Mouse (Mus musculus): ENCODE results near the gene Tmem63a. TPM values are rescaled to one million over a fixed set of nuclear protein-coding genes. Genes with fewer than 3 reads are reported as not detected.
A peak's percentile ranks its signal among the peaks of the same experiment; 100 is the strongest.
"Not testable (repeated sequence)": the region's sequence is repeated elsewhere in the genome, so short reads cannot be mapped to it uniquely, and the experiment has no call there.

Tmem63a gene
- polyA plus RNA-seq, 1 experiment from 2014 or later = 6.1 TPM

DNA sequence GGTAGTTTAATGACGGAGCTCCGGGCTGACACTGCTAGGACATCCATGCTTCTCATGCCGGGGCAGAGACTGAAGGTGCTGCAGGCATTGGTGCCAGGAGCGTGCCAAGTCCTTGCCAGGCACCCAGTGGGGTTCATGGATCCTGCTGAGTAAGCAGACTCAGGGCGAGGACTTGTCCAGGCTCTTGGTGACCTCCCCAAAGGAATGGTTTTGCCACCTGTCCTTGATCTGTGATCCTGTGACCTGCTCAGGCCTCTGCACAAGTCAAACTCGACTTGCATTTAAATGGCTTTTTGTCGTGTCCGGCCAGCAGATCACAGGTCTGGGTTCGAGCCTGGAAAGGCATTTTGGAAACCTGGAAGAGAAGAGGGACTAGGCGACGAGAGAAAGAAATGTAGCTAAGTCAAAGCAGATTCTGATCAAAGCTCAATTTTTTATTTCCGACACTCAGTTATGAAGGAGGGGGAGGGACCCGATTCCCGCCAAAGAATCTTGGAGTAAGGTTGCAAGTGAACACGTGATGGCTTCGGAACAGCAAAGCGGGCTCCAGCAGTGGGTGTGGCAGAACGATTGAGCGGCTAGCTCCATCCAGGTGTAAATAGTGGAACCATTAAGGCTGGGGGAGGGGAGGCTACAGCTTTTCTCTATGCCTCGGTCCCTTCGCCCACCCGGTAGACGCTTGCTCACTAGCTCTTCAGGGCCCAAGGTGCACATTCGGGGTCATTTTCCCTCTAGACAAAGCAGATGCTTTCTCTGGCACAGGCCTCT lies 37.5 kb downstream of the Tmem63a start:
- no peaks in the 10 kb centered on the region for H3K27me3 ChIP-seq (ENCODE audit: control insufficient read depth, insufficient read depth, low read length)
- no peak overlapping the region for H3K4me3 ChIP-seq (ENCODE audit: low read depth, low read length)
- 85% methylated on average over 24 of the region's 24 CpGs for WGBS
- no peak overlapping the region for H3K9ac ChIP-seq (ENCODE audit: low read length)
- ATAC-seq (ENCODE audit: insufficient number of reproducible peaks, low FRiP score, low TSS enrichment, low read depth) = no peak
- H3K4me2 ChIP-seq (ENCODE audit: low read depth, severe bottlenecking) = no peak overlapping the region
- no peaks in the 10 kb centered on the region for H3K4me1 ChIP-seq (ENCODE audit: control insufficient read depth, insufficient read depth, low read length)
- no peak overlapping the region for H3K27ac ChIP-seq (replicated peaks; ENCODE audit: low read depth, low read length)
- no peaks in the 10 kb centered on the region for H3K36me3 ChIP-seq (ENCODE audit: control insufficient read depth, insufficient read depth, low read length)
- H3K9me3 ChIP-seq (ENCODE audit: control insufficient read depth, low read length) = no peaks in the 10 kb centered on the region
- no peak for DNase-seq (ENCODE audit: low spot score)

DNA sequence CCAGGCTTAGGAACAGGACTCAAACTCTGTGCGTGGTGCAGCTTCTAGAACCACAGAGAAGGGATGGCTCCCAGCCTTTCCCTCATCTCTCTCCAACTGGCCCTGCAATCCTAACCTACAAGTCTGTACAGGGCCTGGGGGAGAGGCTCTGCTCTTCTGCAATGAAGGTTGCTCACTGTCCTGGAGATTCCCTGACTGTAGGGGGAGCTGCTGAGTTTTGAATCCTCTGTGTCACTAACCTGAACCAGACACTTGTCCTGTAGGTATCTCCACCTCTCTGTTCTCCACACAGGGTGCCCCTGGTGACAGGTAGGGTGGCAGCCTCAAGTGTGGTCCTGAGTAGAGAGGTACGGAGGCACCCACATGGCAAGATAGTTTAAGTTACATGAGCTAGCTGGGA lies 38.3 kb downstream of the Tmem63a start:
- DNase-seq (ENCODE audit: low spot score) = peak; percentile 35
- WGBS = 77% methylated on average over 2 of the region's 2 CpGs

DNA sequence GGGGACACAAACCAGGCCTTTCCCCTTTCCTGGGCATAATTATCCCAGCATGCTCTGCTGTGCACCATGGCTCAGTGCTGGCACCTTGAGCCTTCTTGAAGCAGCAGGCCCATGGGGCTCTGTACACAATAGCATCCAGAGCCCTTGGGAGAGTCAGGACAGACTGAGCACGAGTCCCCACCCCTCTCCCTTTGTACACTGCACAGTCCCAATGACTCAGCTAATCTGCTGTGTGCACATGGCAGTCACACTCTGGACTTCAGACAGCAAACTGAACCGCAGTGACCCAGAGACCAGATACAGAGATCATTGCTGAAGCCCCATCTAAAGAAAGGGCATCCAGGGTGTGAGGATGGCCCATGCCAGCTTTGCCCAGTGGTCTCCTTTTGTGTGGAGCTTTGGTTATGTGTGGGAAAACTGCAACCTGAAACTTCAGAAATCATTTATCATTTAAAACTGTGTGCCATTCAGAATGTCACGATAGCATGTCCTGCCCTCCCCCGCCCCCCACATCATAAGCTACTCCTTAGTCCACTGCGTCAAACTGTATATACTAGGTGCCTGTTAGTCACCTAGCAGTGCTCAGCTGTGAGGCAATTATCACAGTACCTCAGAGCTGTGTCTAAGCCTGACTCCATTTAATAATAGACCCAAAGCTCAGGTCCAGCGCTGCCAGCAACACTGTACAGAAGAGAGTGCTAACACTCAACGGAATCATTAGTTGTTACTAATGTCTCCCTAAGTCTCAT lies 39.3 kb downstream of the Tmem63a start:
- H3K9ac ChIP-seq (ENCODE audit: low read length); H3K4me3 ChIP-seq (ENCODE audit: low read depth, low read length); H3K27me3 ChIP-seq (ENCODE audit: control insufficient read depth, insufficient read depth, low read length); H3K27ac ChIP-seq (replicated peaks; ENCODE audit: low read depth, low read length); ATAC-seq (ENCODE audit: insufficient number of reproducible peaks, low FRiP score, low TSS enrichment, low read depth); H3K4me2 ChIP-seq (ENCODE audit: low read depth, severe bottlenecking); H3K9me3 ChIP-seq (ENCODE audit: control insufficient read depth, low read length); H3K4me1 ChIP-seq (ENCODE audit: control insufficient read depth, insufficient read depth, low read length); H3K36me3 ChIP-seq (ENCODE audit: control insufficient read depth, insufficient read depth, low read length); DNase-seq (ENCODE audit: low spot score): not testable (repeated sequence)
- WGBS = 85% methylated on average over 7 of the region's 7 CpGs

More for the DNA sequence above, 38.3 kb downstream of the Tmem63a start:
- ATAC-seq (ENCODE audit: insufficient number of reproducible peaks, low FRiP score, low TSS enrichment, low read depth) = no peak
- Histone ChIP-seq H3K4me3 (ENCODE audit: low read depth, low read length) (no peak overlapping the region), H3K27me3 (ENCODE audit: control insufficient read depth, insufficient read depth, low read length) (no peaks in the 10 kb centered on the region), H3K4me1 (ENCODE audit: control insufficient read depth, insufficient read depth, low read length) (no peaks in the 10 kb centered on the region), H3K4me2 (ENCODE audit: low read depth, severe bottlenecking) (no peak overlapping the region), H3K36me3 (ENCODE audit: control insufficient read depth, insufficient read depth, low read length) (no peaks in the 10 kb centered on the region), H3K9ac (ENCODE audit: low read length) (no peak overlapping the region), H3K9me3 (ENCODE audit: control insufficient read depth, low read length) (no peaks in the 10 kb centered on the region), H3K27ac (replicated peaks; ENCODE audit: low read depth, low read length) (no peak overlapping the region)

DNA sequence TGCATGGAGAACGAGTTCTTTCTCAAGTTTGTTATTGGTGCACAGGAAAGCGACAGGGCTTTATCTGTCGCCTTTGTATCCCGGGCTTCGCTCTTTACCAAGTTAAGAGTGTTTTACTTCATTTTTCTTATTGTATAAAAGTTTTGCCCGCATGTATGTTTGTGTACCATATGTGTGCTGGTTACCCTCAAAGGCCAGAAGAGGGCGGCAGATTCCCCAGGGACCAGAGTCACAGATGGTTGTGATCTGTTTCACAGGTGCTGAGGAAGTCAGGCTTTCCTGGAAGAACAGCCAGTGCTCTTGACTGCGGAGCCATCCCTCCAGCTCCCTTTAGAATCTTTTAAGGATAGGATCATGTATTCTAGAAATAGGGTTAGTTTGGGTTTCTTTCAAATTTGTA lies 44.6 kb downstream of the Tmem63a start:
- no peaks in the 10 kb centered on the region for H3K27me3 ChIP-seq (ENCODE audit: control insufficient read depth, insufficient read depth, low read length)
- H3K9me3 ChIP-seq (ENCODE audit: control insufficient read depth, low read length) = no peaks in the 10 kb centered on the region
- ATAC-seq (ENCODE audit: insufficient number of reproducible peaks, low FRiP score, low TSS enrichment, low read depth) (no peak), DNase-seq (ENCODE audit: low spot score) (no peak)
- WGBS = 89% methylated on average over 8 of the region's 8 CpGs
- no peak overlapping the region for H3K4me2 ChIP-seq (ENCODE audit: low read depth, severe bottlenecking)
- H3K36me3 ChIP-seq (ENCODE audit: control insufficient read depth, insufficient read depth, low read length) = no peaks in the 10 kb centered on the region
- no peak overlapping the region for H3K4me3 ChIP-seq (ENCODE audit: low read depth, low read length)
- H3K27ac ChIP-seq (replicated peaks; ENCODE audit: low read depth, low read length) = no peak overlapping the region
- H3K9ac ChIP-seq (ENCODE audit: low read length) = no peak overlapping the region
- no peaks in the 10 kb centered on the region for H3K4me1 ChIP-seq (ENCODE audit: control insufficient read depth, insufficient read depth, low read length)

DNA sequence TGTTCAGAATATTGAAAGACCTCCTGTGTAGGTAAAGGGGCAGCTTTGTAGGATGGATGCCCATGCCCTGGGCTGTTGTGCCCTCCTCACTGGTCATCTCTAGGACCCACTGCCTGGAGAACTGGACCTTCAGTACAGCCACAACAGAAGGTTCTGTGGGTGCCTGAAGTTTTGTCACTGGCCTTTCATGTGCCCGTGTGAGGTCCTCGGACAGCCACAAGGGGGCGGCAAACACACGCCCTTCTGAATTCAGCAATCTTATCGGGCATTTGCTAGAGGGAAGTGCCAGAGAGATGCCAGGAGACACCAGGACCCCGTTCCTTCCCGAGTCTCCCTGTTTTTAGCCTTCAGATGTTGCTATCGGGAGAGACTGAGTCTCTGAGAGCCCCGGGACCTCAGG lies 45.6 kb downstream of the Tmem63a start:
- WGBS = 6% methylated on average over 9 of the region's 9 CpGs
- peak; percentile 90 for DNase-seq (ENCODE audit: low spot score)

DNA sequence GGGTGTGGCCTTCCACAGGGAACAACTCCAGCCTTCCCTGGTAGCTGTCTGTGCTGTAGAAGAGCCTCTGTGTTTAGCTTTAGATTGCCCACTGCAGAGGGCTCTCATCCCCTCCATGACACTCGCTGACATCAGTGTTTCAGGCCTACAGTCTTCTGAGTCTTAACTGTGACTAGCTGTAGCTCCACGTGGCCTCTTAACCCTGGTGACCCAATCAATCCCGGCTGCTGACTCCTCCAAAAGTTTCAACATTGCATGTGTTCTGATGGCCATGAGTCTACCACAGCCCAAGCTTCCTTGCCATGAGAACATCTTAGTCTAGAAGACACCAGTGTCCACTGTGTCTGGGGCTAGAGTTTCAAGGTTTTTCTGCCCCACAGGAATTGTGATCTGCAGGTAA lies 48.5 kb downstream of the Tmem63a start:
- H3K36me3 ChIP-seq (ENCODE audit: control insufficient read depth, insufficient read depth, low read length) = no peaks in the 10 kb centered on the region
- H3K4me1 ChIP-seq (ENCODE audit: control insufficient read depth, insufficient read depth, low read length) = no peaks in the 10 kb centered on the region
- WGBS = 63% methylated on average over 3 of the region's 3 CpGs
- H3K27ac ChIP-seq (replicated peaks; ENCODE audit: low read depth, low read length) = no peak overlapping the region
- H3K9ac ChIP-seq (ENCODE audit: low read length) = no peak overlapping the region
- no peak overlapping the region for H3K4me3 ChIP-seq (ENCODE audit: low read depth, low read length)
- no peaks in the 10 kb centered on the region for H3K9me3 ChIP-seq (ENCODE audit: control insufficient read depth, low read length)
- DNase-seq (ENCODE audit: low spot score) = no peak
- ATAC-seq (ENCODE audit: insufficient number of reproducible peaks, low FRiP score, low TSS enrichment, low read depth) = no peak
- no peaks in the 10 kb centered on the region for H3K27me3 ChIP-seq (ENCODE audit: control insufficient read depth, insufficient read depth, low read length)
- no peak overlapping the region for H3K4me2 ChIP-seq (ENCODE audit: low read depth, severe bottlenecking)

More for the DNA sequence above, 45.6 kb downstream of the Tmem63a start:
- H3K4me1 ChIP-seq (ENCODE audit: control insufficient read depth, insufficient read depth, low read length) = no peaks in the 10 kb centered on the region
- no peak overlapping the region for H3K9ac ChIP-seq (ENCODE audit: low read length)
- H3K36me3 ChIP-seq (ENCODE audit: control insufficient read depth, insufficient read depth, low read length) = no peaks in the 10 kb centered on the region
- no peak overlapping the region for H3K4me3 ChIP-seq (ENCODE audit: low read depth, low read length)
- H3K27ac ChIP-seq (replicated peaks; ENCODE audit: low read depth, low read length) = no peak overlapping the region
- no peak overlapping the region for H3K4me2 ChIP-seq (ENCODE audit: low read depth, severe bottlenecking)
- H3K27me3 ChIP-seq (ENCODE audit: control insufficient read depth, insufficient read depth, low read length) = no peaks in the 10 kb centered on the region
- no peaks in the 10 kb centered on the region for H3K9me3 ChIP-seq (ENCODE audit: control insufficient read depth, low read length)
- ATAC-seq (ENCODE audit: insufficient number of reproducible peaks, low FRiP score, low TSS enrichment, low read depth) = no peak

DNA sequence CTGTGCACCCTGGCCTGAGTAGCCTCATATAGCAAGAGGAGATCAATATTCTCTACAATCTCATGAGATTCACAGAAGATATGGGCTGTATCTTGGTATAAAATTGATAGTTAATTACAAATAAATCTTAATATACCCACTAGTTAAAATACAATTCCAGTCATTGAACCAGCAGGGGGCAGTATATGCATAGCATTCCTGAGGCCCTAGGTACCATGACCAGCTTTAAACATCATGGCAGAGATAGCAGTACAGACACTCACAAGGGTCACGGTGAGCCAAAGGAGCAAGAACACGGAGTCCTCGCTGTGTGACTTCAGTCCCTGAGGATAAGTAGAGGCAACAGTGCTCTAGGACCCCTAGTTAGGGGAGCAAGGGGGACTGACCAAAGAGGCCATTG lies 50.0 kb downstream of the Tmem63a start:
- Histone ChIP-seq H3K27ac (replicated peaks; ENCODE audit: low read depth, low read length) (no peak overlapping the region), H3K4me1 (ENCODE audit: control insufficient read depth, insufficient read depth, low read length) (no peaks in the 10 kb centered on the region), H3K9ac (ENCODE audit: low read length) (no peak overlapping the region), H3K36me3 (ENCODE audit: control insufficient read depth, insufficient read depth, low read length) (no peaks in the 10 kb centered on the region), H3K4me2 (ENCODE audit: low read depth, severe bottlenecking) (no peak overlapping the region), H3K4me3 (ENCODE audit: low read depth, low read length) (no peak overlapping the region), H3K27me3 (ENCODE audit: control insufficient read depth, insufficient read depth, low read length) (no peaks in the 10 kb centered on the region), H3K9me3 (ENCODE audit: control insufficient read depth, low read length) (no peaks in the 10 kb centered on the region)
- ATAC-seq (ENCODE audit: insufficient number of reproducible peaks, low FRiP score, low TSS enrichment, low read depth) = no peak
- peak; percentile 48 for DNase-seq (ENCODE audit: low spot score)
- 52% methylated on average over 3 of the region's 3 CpGs for WGBS

DNA sequence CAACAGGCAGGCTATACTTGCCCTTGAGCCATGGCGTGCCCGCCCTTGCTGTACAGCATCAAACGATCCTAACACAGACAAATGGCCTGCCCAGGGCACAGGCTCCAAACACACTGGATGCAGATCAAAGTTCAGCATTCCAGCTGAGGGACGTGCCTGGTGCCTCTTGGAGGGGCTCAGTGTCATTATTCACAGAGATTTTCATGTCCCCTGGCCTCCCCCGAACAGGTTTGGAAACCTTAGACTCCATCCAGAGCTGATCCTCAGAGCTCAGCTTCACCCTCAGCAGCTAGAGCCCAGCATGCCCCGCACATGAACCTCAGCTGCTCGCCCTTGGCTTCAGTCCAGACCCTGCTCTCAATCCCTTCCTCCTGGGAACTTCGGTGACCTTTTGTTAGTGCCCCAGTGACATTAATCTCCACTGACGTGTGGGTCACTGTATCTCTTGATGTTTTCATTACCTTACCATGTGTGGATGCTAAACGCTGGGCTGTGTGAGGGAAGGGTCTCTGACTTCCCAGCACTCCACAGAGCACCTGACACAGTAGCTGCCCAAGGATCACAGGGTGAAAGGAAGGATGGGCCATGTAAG lies 58.5 kb downstream of the Tmem63a start:
- ATAC-seq (ENCODE audit: insufficient number of reproducible peaks, low FRiP score, low TSS enrichment, low read depth) (peak; percentile 85), DNase-seq (ENCODE audit: low spot score) (peak; percentile 50)
- H3K4me3 ChIP-seq (ENCODE audit: low read depth, low read length) = no peak overlapping the region
- H3K9ac ChIP-seq (ENCODE audit: low read length) = no peak overlapping the region
- H3K27me3 ChIP-seq (ENCODE audit: control insufficient read depth, insufficient read depth, low read length) = no peaks in the 10 kb centered on the region
- peaks cover 10% of the 10 kb centered on the region; the same call in 1 of the 2 replicates for H3K4me1 ChIP-seq (ENCODE audit: control insufficient read depth, insufficient read depth, low read length)
- H3K4me2 ChIP-seq (ENCODE audit: low read depth, severe bottlenecking) = no peak overlapping the region
- no peaks in the 10 kb centered on the region for H3K36me3 ChIP-seq (ENCODE audit: control insufficient read depth, insufficient read depth, low read length)
- H3K9me3 ChIP-seq (ENCODE audit: control insufficient read depth, low read length) = no peaks in the 10 kb centered on the region
- 0 out of 2 replicates have a peak overlapping the region, but pooled peaks have one; percentile 6 for H3K27ac ChIP-seq (replicated peaks; ENCODE audit: low read depth, low read length)
- 17% methylated on average over 10 of the region's 10 CpGs for WGBS

Data from limb, embryonic 11.5 days (tissue).